Mouse (Mus musculus) testis, adult 2 months (tissue): Measurements from ENCODE around the gene Xrn1. TPM values are rescaled to one million over a fixed set of nuclear protein-coding genes. Genes with fewer than 3 reads are reported as not detected.
A peak's percentile ranks its signal among the peaks of the same experiment; 100 is the strongest.

Experiments
- H3K27ac ChIP-seq: fragments of 200-500 bp; 2 replicates; pipeline ENCODE4 v1.5.1; 2012; ENCODE audit warnings: low read depth, low read length; ENCODE audit not compliant: control insufficient read depth, insufficient read depth
- H3K27me3 ChIP-seq: fragments of 200-500 bp; 2 replicates; pipeline ENCODE4 v1.6.1; 2012; ENCODE audit warnings: mild to moderate bottlenecking, low read length, moderate library complexity; ENCODE audit not compliant: control insufficient read depth, insufficient read depth
- H3K36me3 ChIP-seq: fragments of 200-500 bp; 2 replicates; pipeline ENCODE4 v1.6.1; 2012; ENCODE audit warnings: mild to moderate bottlenecking, low read length; ENCODE audit not compliant: control insufficient read depth, insufficient read depth
- H3K4me1 ChIP-seq: fragments of 200-500 bp; 2 replicates; pipeline ENCODE4 v1.6.1; 2012; ENCODE audit warnings: low read length; ENCODE audit not compliant: control insufficient read depth, insufficient read depth
- H3K4me3 ChIP-seq: fragments of 200-500 bp; 2 replicates; pipeline ENCODE4 v1.5.1; 2012; ENCODE audit warnings: low read depth, mild to moderate bottlenecking, low read length, moderate library complexity, mixed read lengths; ENCODE audit not compliant: control insufficient read depth
- CTCF ChIP-seq: fragments of 200-500 bp; IDR thresholded peaks from 2 replicates; pipeline ENCODE4 v1.5.1; 2012; ENCODE audit warnings: low read depth, mild to moderate bottlenecking, inconsistent platforms, low read length, moderate library complexity; ENCODE audit not compliant: control insufficient read depth, insufficient read depth, insufficient replicate concordance
- POLR2A ChIP-seq: fragments of 200-500 bp; IDR thresholded peaks from 2 replicates; pipeline ENCODE4 v1.6.1; 2012; ENCODE audit warnings: low read depth, mild to moderate bottlenecking, inconsistent platforms, low read length, moderate library complexity; ENCODE audit not compliant: control insufficient read depth
- polyA plus RNA-seq: library from polyadenylated mRNA; depleted of rRNA; stranded (reverse); fragments of >200 nt; gene quantifications from 2 replicates; pipeline ENCODE4 v1.2.3, GENCODE M21; 2012

The Xrn1 gene
- polyA plus RNA-seq, 1 experiment: 2.7 TPM

DNA sequence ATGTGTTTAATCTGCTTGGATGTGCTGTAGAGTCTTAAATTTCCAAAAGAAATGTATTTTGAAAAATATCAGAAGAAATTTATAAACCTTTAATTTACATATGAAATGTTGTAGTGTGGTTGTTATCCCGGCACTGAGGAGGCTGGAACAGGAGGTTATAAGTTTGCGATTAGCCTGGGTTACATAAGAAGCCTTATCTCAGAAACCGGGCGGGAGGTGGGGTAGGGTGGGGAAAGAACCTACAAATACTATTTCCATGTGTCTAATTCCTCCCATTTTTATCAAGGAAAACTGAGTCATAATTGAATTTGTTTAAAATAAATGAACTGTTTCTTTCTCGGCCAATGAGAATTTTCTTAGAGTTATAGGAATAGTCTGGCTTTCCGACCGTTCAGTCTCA is 56.1 kb downstream of the Xrn1 start:
- peaks cover 1% of the 10 kb centered on the region; the same call in 1 of the 2 replicates for H3K36me3 ChIP-seq
- TF ChIP-seq CTCF (no peak), POLR2A (no peak)
- no peaks in the 10 kb centered on the region for H3K27me3 ChIP-seq
- no peaks in the 10 kb centered on the region for H3K4me1 ChIP-seq
- H3K27ac ChIP-seq: no peak overlapping the region
- H3K4me3 ChIP-seq: no peak overlapping the region

DNA sequence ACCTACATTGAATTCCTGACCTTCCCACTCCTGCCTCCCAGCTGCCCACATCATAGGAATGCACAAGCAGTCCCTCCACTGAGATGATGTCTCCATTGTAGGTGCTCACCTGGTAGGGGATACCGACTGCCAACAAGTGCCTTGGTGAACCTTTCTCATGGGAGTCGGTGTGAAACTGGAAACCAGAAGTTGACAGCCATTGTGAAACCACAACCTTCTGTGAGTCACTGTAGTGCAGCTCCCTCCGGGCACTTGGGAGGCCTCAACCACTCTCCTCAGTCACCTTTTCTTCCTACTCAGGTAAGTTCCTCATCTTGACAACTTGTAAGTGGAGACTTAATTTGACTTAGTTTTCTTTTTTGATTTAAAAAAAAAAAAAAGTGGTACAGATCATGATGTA is 69.4 kb downstream of the Xrn1 start:
- Histone ChIP-seq H3K27ac (no peak overlapping the region), H3K4me1 (no peaks in the 10 kb centered on the region), H3K36me3 (no peaks in the 10 kb centered on the region; the same call in none of the 2 replicates), H3K4me3 (no peak overlapping the region), H3K27me3 (no peaks in the 10 kb centered on the region)
- no peak for TF ChIP-seq CTCF
- TF ChIP-seq POLR2A: no peak

DNA sequence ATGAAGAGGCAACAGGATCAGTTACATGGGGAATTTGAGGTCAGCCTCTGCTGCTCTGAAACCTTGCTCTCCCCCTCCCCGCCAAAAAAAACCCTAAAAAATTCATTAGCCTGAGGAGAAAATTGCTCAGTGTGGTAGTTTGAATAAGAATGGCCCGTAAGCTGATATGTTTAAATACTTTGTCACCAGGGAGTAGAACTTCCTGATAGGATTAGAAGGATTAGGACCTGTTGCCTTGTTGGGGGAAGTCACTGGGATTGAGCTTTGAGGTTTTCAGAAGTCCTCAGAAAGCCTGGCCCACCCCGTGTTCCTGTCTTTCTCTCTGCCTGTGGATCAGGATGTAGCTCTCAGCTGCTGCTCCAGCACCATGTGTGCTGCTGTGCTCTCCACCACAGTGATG is 73.4 kb downstream of the Xrn1 start:
- Histone ChIP-seq H3K4me1 (no peaks in the 10 kb centered on the region), H3K36me3 (no peaks in the 10 kb centered on the region; the same call in none of the 2 replicates), H3K27ac (no peak overlapping the region), H3K4me3 (no peak overlapping the region), H3K27me3 (no peaks in the 10 kb centered on the region)
- TF ChIP-seq POLR2A: no peak

DNA sequence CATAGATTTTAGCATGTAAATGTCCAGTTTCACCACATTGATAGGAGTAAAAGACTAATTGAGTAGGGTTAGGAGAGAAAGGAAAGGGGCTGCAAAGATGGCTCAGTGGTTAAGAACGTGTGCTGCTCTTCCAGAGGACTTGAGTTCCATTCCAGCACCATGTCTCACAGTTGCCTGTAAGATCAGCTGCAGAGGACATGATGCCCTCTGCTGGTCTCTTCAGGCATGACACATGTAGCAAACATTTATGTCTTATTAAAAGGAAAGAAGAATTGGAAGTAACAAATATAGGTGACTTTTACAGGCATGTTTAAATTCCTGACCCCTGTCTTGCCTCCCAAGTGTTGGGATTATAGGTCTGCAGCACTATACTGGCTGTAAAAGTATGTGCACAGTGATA is 74.3 kb downstream of the Xrn1 start:
- no peaks in the 10 kb centered on the region; the same call in none of the 2 replicates for H3K36me3 ChIP-seq
- TF ChIP-seq POLR2A (no peak), CTCF (peak; percentile 17; the same call in 1 of the 2 replicates)
- H3K27ac ChIP-seq: no peak overlapping the region
- no peak overlapping the region for H3K4me3 ChIP-seq
- no peaks in the 10 kb centered on the region for H3K4me1 ChIP-seq
- no peaks in the 10 kb centered on the region for H3K27me3 ChIP-seq

DNA sequence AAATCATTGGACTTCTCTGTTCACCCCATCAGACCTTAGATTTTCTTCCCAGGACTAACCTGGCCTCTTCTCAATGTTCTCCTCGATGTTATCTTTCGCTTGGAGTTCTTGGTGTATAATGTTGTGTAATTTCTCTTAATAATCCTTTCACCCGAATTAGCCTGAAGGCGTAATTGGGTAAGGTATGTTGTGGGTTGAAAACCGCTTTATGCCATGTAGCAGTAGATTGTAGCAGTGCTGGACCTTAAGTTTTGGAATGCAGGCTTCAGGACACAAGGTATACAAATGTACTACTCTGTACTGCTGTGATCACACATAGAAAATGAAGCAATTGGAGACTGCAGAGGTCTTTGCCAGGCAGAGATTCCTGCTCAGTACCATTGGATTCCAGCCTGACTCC is 75.3 kb downstream of the Xrn1 start:
- peaks cover 1% of the 10 kb centered on the region; the same call in 1 of the 2 replicates for H3K36me3 ChIP-seq

DNA sequence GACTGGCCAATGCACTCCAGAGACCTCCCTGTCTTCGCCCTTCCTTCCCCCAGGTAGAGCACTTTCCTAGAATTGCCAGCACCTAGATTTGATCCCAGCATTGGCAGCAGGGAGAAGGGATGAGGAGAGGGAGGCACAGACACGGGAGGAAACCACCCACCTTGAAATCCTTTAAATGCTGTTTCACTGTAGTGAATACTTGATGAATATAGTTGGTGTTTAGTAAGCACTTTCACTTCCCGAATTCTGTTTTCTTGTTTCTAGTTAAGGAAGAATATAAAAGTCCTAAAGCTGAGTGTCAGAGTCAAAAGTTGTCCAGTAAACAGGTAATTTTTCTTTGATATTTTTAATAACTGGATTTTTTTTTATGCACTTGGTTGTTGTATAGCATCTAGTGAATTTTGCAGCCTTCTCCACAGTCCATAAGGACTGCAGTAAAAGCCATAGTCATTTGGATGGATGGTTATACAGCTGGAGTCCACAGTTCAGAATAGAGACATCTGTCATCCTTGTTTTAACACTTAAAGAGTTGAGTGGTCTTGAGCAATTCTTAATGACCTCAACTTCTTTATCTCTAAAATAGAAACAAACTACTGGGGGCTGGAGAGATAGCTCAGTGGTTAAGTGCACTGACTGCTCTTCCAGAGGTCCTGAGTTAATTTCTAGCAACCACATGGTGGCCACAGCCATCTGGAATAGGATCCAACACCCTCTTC is 81.0 kb downstream of the Xrn1 start:
- H3K4me1 ChIP-seq: no peaks in the 10 kb centered on the region
- TF ChIP-seq POLR2A: no peak
- TF ChIP-seq CTCF: no peak

More for the DNA sequence above, 75.3 kb downstream of the Xrn1 start:
- H3K4me1 ChIP-seq: no peaks in the 10 kb centered on the region
- H3K27me3 ChIP-seq: no peaks in the 10 kb centered on the region
- TF ChIP-seq POLR2A: no peak
- no peak for TF ChIP-seq CTCF
- no peak overlapping the region for H3K4me3 ChIP-seq
- H3K27ac ChIP-seq: no peak overlapping the region

DNA sequence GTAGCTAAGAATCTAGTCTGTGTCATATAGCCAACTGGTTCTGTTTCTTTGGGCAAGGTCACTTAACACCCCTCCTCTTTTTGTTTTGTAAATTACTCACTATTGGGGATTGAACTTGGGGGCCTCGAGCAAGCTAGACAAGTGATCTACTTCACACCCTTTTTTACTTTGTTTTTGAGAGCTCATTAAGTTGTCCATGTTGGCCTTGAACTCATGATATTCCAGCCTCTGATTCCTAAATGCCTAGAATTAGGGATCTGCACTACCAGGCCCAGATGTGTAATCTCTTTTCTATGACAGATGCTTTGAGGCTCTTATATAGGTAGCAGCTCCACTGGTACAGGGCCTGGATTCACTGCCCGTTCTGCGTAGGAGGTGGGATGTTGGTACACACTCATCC is 89.7 kb downstream of the Xrn1 start:
- H3K4me3 ChIP-seq: no peak overlapping the region
- H3K4me1 ChIP-seq: no peaks in the 10 kb centered on the region
- no peak for TF ChIP-seq CTCF
- TF ChIP-seq POLR2A: no peak
- no peak overlapping the region for H3K27ac ChIP-seq
- H3K27me3 ChIP-seq: no peaks in the 10 kb centered on the region
- peaks cover 2% of the 10 kb centered on the region for H3K36me3 ChIP-seq

More for the DNA sequence above, 81.0 kb downstream of the Xrn1 start:
- H3K4me3 ChIP-seq: no peak overlapping the region
- no peaks in the 10 kb centered on the region for H3K27me3 ChIP-seq
- peaks cover 1% of the 10 kb centered on the region; the same call in 1 of the 2 replicates for H3K36me3 ChIP-seq
- no peak overlapping the region for H3K27ac ChIP-seq
